Mouse (Mus musculus) stomach, embryonic 15.5 days (tissue): ENCODE results near the gene Camta2. TPM values are rescaled to one million over a fixed set of nuclear protein-coding genes. Genes with fewer than 3 reads are reported as not detected.

ENCODE experiments used
- ATAC-seq: fragments of 200-750 bp; cut with Nextera tagmentation; 2 replicates; pipeline ENCODE4 v1.8.0; 2017; ENCODE audit warnings: low read depth, moderate number of reproducible peaks, moderate TSS enrichment; ENCODE audit not compliant: insufficient read depth, low FRiP score
- H3K27ac ChIP-seq: fragments of 300-500 bp; sonication (generic); 2 replicates; pipeline ENCODE4 v1.5.1; 2015; ENCODE audit warnings: mild to moderate bottlenecking, inconsistent platforms
- H3K27me3 ChIP-seq: fragments of 300-500 bp; sonication (generic); replicated peaks from 2 replicates; pipeline ENCODE4 v1.6.1; 2015; ENCODE audit warnings: inconsistent platforms
- H3K36me3 ChIP-seq: fragments of 300-500 bp; sonication (generic); 2 replicates; pipeline ENCODE4 v1.6.1; 2015; ENCODE audit warnings: inconsistent platforms
- H3K4me1 ChIP-seq: fragments of 300-500 bp; sonication (generic); 2 replicates; pipeline ENCODE4 v1.6.1; 2015; ENCODE audit warnings: inconsistent platforms
- H3K4me2 ChIP-seq: fragments of 300-500 bp; sonication (generic); 2 replicates; pipeline ENCODE4 v1.6.1; 2015; ENCODE audit warnings: mild to moderate bottlenecking, inconsistent platforms
- H3K4me3 ChIP-seq: fragments of 300-500 bp; sonication (generic); replicated peaks from 2 replicates; pipeline ENCODE4 v1.5.1; 2015; ENCODE audit warnings: inconsistent platforms
- H3K9ac ChIP-seq: fragments of 300-500 bp; sonication (generic); 2 replicates; pipeline ENCODE4 v1.6.1; 2015; ENCODE audit warnings: inconsistent platforms
- H3K9me3 ChIP-seq: fragments of 300-500 bp; sonication (generic); 2 replicates; pipeline ENCODE4 v1.6.1; 2016; ENCODE audit warnings: inconsistent platforms
- WGBS: fragments of 180-500 bp; shearing (Covaris S2); methylation state at CpG from one replicate; pipeline ENCODE4 v1.1.7; 2015; 5-methylcytosine and 5-hydroxymethylcytosine counted together
- polyA plus RNA-seq: library from polyadenylated mRNA; unstranded; fragments of >200 nt; fragmentation: Nextera tagmentation; extraction: Ambion mirVana; gene quantifications from 2 replicates; pipeline ENCODE4 v1.2.1, GENCODE M21; 2015

Gene Camta2
- polyA plus RNA-seq, 1 experiment from 2014 or later = 13.0 TPM

DNA sequence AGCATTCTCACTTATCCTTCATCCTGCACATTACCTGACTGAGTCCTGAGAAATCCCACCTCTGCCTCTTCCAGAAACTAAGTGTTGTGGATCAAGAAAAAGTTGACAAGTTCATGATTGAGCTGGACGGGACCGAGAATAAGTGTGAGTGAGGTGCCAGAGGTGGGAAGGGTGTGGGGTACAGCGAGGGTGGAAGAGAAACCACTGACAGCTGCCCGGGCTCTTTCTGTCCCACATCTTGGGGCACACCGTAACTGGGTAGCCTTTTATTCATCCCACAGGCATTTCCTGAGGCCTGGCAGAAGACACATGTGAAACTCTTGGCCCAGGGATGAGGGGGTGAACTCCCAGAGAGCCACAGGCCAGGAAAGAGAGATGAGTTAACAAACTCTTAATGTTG, 29.4 kb downstream of the Camta2 start:
- H3K27me3 ChIP-seq = no peaks in the 10 kb centered on the region
- no peak overlapping the region for H3K9ac ChIP-seq
- WGBS = 82% methylated on average over 5 of the region's 5 CpGs
- peaks cover 16% of the 10 kb centered on the region for H3K36me3 ChIP-seq
- no peak overlapping the region for H3K4me2 ChIP-seq
- H3K9me3 ChIP-seq = no peaks in the 10 kb centered on the region
- no peak overlapping the region for H3K27ac ChIP-seq
- H3K4me1 ChIP-seq = peaks cover 27% of the 10 kb centered on the region
- no peak overlapping the region for H3K4me3 ChIP-seq
- no peak for ATAC-seq

DNA sequence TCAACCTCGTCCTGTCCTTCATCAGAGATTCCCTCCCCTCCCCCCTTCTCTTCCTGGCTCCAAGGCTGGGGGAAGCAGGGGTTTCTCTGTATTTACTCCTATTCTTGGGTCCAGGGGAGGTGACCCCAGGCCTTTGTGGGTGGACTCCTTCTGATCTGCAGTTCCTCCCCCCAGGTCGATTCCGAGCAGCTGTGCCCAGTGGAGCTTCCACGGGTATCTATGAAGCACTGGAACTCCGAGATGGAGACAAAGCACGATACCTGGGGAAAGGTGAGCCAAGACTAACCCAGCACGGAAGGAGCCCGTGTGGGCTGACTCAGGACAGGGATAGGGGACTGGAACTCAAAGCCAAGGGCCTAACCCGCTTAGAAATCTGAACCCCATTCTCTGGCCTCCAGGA, 29.9 kb downstream of the Camta2 start:
- no peak for ATAC-seq
- Histone ChIP-seq H3K4me1 (peaks cover 27% of the 10 kb centered on the region), H3K4me2 (no peak overlapping the region), H3K27me3 (no peaks in the 10 kb centered on the region), H3K4me3 (no peak overlapping the region), H3K27ac (no peak overlapping the region), H3K36me3 (peaks cover 11% of the 10 kb centered on the region), H3K9ac (no peak overlapping the region), H3K9me3 (no peaks in the 10 kb centered on the region)
- 61% methylated on average over 9 of the region's 9 CpGs for WGBS

DNA sequence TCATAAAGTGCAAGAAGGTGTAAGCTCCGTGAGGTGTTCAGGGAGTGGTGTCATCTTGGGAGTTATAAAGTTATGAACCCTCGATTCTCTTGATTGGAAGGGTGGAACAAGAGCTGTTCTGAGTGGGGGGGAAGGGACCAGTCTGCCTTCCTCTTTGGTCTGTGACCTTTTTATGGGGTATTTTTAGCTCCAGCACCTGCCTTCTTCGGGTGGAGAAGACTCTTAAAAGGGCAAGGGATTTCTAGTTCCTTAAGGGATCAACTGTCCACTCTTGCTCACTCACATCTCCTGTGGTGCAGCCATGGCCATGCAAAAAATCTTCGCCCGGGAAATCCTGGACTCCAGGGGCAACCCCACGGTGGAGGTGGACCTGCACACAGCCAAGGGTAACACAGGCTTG, 30.3 kb downstream of the Camta2 start:
- Histone ChIP-seq H3K27me3 (no peaks in the 10 kb centered on the region), H3K27ac (no peak overlapping the region), H3K4me3 (no peak overlapping the region), H3K4me2 (no peak overlapping the region), H3K9me3 (no peaks in the 10 kb centered on the region), H3K4me1 (peaks cover 31% of the 10 kb centered on the region), H3K9ac (no peak overlapping the region), H3K36me3 (peaks cover 10% of the 10 kb centered on the region)
- 40% methylated on average over 6 of the region's 6 CpGs for WGBS
- ATAC-seq = no peak

DNA sequence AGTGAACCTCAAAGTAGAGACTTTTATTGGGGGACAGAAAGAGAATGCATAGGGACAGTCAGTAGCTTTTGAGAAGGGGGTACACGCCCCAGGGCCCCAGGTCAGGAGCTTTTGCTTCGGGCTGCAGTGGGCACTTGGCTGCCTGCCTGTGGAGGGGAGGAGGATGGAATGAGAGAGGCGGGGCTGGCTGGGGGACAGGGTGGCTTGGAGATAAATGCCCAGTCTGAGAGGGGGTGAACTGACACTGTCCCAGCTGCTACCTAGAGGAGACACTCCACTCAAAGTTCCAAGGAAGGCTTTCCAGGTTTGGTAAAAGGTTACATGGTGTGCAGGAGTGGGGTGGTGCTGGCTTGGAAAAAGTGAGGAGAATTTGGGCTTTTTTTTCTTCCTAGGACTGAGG, 30.9 kb downstream of the Camta2 start, which contains the start of gene Eno3:
TSS of gene Eno3 (plus strand) at position 239 of the 400 bp plus-strand sequence.
- Histone ChIP-seq H3K4me2 (peak within 1 kb of the TSS; percentile 94), H3K36me3 (peaks cover 9% of the 10 kb centered on the region; the same call in 1 of the 2 replicates), H3K27me3 (no peaks in the 10 kb centered on the region), H3K4me3 (peak within 1 kb of the TSS; percentile 73), H3K4me1 (peaks cover 37% of the 10 kb centered on the region), H3K27ac (peak within 1 kb of the TSS; percentile 97), H3K9ac (peak within 1 kb of the TSS; percentile 47; the same call in 1 of the 2 replicates), H3K9me3 (no peaks in the 10 kb centered on the region)
- ATAC-seq = no peak
- WGBS = 24% methylated on average over 3 of the region's 3 CpGs

DNA sequence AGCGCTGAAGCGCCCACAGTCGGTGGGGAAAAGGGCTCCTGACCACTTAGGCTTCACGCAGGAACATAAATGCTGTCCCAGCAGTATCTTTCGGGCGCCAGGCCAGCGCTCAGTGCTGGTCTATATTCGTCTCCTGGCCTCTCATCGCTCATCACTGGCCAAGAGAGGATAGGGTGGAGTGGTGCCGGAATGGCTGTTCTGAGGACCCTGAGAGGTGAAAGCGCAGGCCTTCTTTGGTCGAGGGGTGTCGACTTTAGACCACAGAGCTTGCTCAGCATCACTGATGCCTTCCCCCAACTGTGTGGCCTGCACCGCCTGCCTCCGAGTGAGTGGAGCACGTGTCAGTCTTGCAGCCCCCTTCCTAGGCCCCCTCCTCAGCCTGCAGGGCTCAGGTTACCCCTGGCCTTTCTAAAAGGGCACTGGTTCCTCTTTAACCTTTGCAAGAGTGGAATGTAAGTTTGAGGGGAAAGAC, 31.4 kb downstream of the Camta2 start:
- no peak for ATAC-seq
- Histone ChIP-seq H3K27me3 (no peaks in the 10 kb centered on the region), H3K36me3 (peaks cover 12% of the 10 kb centered on the region; the same call in 1 of the 2 replicates), H3K9ac (peak overlapping the region; percentile 47; the same call in 1 of the 2 replicates), H3K9me3 (no peaks in the 10 kb centered on the region), H3K4me1 (peaks cover 40% of the 10 kb centered on the region), H3K4me3 (peak overlapping the region; percentile 73), H3K27ac (peak overlapping the region; percentile 97), H3K4me2 (peak overlapping the region; percentile 94)
- 9% methylated on average over 16 of the region's 16 CpGs for WGBS

DNA sequence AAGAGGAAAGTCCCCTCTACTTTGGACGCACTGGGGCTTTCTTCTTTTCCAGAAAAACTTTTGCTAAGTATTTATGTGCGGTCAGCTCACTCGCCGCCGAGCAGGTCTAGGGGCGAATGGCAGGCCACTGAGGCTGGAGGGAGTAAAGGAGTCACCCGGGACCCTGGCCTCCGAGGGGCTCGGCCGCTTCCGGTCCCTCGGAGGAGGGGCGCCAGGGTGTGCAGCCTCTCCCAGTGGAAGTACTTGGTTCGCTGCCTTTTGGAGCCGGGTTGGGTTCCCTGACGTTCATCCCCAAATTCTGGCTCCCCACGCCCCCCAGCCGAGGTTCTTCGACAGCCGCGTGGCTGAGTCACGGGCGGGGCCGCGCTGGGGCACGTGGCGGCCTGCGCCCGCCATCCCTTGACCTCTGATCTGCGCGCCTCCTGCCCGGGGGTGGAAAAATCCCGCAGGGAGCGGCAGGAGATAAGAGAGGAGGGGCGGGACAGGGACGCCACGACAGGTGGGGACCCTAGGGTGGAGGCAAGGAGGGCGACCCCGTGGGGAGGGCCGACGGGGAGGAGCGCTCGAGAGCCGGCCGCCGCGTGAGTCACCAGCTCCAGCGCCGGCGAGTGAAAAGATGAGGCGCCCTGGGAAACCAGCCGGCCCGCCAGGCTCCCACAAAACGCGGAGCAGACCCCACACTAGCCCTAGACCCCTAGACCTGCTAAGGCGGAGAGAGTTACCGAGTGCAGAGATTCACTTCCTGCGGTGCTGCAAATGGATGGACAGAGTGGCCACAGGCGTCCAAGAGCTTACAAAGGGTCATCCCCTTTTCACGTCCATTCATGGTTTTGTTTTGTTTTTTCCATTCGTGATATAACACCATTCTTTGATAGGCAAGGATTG, 32.1 kb downstream of the Camta2 start:
- peak; percentile 27 for ATAC-seq
- Histone ChIP-seq H3K4me3 (peak overlapping the region; percentile 73), H3K27me3 (no peaks in the 10 kb centered on the region), H3K4me2 (peak overlapping the region; percentile 94), H3K27ac (peak overlapping the region; percentile 97), H3K4me1 (peaks cover 47% of the 10 kb centered on the region), H3K9ac (peak overlapping the region; percentile 47; the same call in 1 of the 2 replicates), H3K36me3 (peaks cover 15% of the 10 kb centered on the region), H3K9me3 (no peaks in the 10 kb centered on the region)
- WGBS = 1% methylated on average over 61 of the region's 61 CpGs

DNA sequence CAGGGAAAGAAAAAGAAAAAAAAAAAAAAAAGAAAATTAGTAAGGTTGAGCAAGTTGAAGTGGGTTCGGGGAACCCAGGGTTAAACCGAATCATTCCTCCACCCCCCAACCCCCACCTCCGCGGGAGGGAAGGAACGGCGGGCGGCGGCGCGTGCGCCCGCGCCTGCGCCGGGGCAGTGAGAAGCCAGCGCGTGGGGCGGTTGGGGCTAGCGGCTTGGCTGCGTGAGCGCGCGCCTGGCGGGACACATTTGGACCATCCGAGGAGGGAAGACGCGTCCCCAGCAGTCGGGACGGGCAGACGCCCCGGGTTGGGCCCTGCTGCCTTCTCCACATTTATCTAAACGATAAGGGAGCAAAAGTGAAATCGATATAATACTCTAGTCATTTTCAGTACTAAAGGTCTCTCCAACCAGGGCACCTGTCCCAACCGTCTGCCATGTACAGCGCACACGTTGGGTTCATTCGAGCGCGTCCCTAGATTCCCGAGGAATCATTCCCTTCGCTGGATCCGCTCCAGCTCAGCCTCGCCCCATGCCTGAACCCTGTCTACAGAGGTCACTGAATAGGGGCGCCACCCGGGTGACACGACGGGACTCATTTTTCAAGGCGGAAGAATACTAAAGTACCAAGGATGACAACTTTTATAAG, 32.9 kb downstream of the Camta2 start:
- Histone ChIP-seq H3K27ac (peak overlapping the region; percentile 97), H3K36me3 (peaks cover 20% of the 10 kb centered on the region), H3K27me3 (no peaks in the 10 kb centered on the region), H3K9ac (peak overlapping the region; percentile 47; the same call in 1 of the 2 replicates), H3K4me2 (peak overlapping the region; percentile 94), H3K4me3 (peak overlapping the region; percentile 73), H3K9me3 (no peaks in the 10 kb centered on the region), H3K4me1 (peaks cover 53% of the 10 kb centered on the region)
- ATAC-seq = peak; percentile 44
- under 1% methylated on average over 48 of the region's 48 CpGs for WGBS

DNA sequence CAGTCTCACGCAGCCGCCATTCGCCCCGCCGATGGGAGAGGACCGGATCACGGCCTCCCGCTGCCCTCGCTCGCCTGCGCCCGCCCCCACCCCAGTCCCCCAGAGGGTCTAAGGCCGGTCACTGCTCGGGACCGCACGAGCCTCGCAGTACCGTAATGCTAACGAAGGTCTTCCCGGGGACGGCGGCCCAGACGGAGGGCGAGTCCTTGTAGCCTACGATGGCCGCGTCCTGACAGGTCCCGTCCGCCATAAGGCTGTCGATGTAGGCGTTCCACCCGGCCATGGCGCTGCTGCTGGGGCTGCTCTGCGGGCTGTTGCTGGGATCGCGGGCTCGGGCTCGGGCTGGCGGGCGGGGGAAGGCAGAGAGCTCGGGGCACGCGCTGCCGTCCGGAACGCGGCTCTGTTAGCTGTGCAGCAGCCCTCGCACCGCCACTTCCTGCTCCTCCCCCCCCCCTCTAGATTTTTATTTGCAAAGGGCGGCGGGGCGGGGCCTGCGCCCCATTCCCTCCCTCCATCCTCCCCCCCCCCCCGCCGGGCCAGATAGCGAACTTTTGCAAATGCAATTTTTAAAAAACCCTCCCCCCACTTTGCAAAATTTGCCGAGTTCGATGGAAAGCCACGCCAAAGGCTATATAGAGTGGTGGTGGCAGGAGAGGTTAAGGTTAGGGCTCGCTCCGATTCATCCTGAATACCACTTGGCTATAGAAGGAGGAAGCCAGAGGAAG, 33.5 kb downstream of the Camta2 start, which contains the start of gene Pfn1:
TSS of gene Pfn1 (minus strand) at position 447 of the 725 bp plus-strand sequence.
- H3K9me3 ChIP-seq = no peaks in the 10 kb centered on the region
- peak within 1 kb of the TSS; percentile 89 for H3K9ac ChIP-seq
- peaks cover 27% of the 10 kb centered on the region for H3K36me3 ChIP-seq
- H3K4me1 ChIP-seq = peaks cover 58% of the 10 kb centered on the region
- peak within 1 kb of the TSS; percentile 94 for H3K4me2 ChIP-seq
- peak within 1 kb of the TSS; percentile 97 for H3K27ac ChIP-seq
- WGBS = 0% methylated on average over 55 of the region's 61 CpGs
- ATAC-seq = peak; percentile 13; the same call in 1 of the 2 replicates
- no peaks in the 10 kb centered on the region for H3K27me3 ChIP-seq
- H3K4me3 ChIP-seq = peak within 1 kb of the TSS; percentile 73

DNA sequence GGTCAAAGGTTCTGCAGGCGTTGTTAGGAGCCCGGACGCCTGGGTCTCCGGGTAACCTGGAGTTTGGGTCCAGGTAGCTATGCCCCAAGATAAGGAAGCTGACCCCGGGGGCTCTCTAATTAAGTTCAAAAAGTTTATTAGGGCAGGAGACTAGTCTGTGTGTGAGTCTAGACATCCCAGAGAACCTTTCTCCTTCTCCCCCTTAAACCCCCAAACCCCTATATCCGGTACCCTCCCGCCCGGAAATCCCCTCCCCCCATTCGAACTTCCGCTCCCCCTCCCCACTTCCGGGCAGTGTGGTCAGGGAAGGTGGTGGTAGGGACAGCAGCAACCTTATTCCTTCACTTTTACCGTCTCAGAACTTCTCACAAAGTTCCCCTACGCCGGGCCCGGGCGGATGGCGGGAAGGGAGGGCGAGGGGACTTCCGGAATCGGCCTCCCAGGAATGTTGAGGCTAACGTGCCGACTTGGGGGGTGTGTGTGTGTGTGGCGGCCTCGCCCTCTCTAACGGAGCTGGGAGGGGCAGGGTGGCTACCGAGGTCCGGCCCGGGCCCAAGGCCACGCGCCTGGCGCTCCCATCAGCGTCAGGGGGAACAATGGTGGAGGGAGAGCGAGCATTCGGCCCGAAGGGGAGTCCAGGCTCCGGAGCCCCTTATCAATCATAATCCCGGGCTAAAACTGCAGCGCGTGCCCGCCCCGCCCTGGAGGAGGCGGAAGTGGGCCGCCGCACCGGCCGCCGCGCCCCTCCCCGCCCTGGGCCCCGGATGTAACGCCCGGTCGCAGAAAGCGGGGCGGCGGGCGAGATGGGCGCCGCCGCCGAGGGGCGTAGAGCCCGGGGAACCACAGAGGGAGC, 34.3 kb downstream of the Camta2 start:
- peak overlapping the region; percentile 94 for H3K4me2 ChIP-seq
- peak overlapping the region; percentile 73 for H3K4me3 ChIP-seq
- H3K27me3 ChIP-seq = no peaks in the 10 kb centered on the region
- peak overlapping the region; percentile 97 for H3K27ac ChIP-seq
- H3K9me3 ChIP-seq = no peaks in the 10 kb centered on the region
- WGBS = under 1% methylated on average over 58 of the region's 63 CpGs
- peak; percentile 45; the same call in 1 of the 2 replicates for ATAC-seq
- peaks cover 62% of the 10 kb centered on the region for H3K4me1 ChIP-seq
- H3K36me3 ChIP-seq = peaks cover 35% of the 10 kb centered on the region
- peak overlapping the region; percentile 89 for H3K9ac ChIP-seq

DNA sequence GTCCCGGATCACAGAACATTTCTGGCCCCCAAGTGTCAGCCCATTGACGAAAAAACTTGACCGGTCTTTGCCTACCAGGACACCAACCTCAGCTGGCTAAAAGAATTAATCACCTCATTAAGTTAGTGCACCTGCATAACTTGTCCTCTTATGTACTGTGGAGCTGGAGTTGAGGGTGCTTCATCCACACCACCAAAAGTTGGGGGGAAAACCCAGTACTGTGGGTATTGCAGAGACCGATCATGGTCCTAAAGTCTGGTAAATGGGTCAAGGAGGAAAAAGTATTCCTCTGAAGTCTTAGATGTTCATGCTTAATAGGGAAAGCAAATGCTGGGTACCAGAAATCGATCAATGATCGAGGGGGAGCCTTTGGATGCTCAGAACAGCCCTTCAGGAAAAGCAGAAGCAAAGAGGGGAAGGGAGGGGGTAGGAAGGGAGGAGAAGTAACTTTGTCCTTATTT, 35.0 kb downstream of the Camta2 start:
- peak overlapping the region; percentile 97 for H3K27ac ChIP-seq
- H3K4me2 ChIP-seq = peak overlapping the region; percentile 94
- H3K27me3 ChIP-seq = no peaks in the 10 kb centered on the region
- no peak for ATAC-seq
- 34% methylated on average over 6 of the region's 6 CpGs for WGBS
- peaks cover 61% of the 10 kb centered on the region for H3K4me1 ChIP-seq
- no peaks in the 10 kb centered on the region for H3K9me3 ChIP-seq
- peak overlapping the region; percentile 73 for H3K4me3 ChIP-seq
- H3K36me3 ChIP-seq = peaks cover 36% of the 10 kb centered on the region
- H3K9ac ChIP-seq = peak overlapping the region; percentile 89
